Mouse (Mus musculus) forebrain, postnatal 0 days (tissue): Measurements from ENCODE around the gene Bbox1. TPM values are rescaled to one million over a fixed set of nuclear protein-coding genes. Genes with fewer than 3 reads are reported as not detected.

Experiments used
- ATAC-seq: fragments of 200-750 bp; cut with Nextera tagmentation; 2 replicates; pipeline ENCODE4 v1.8.0; 2017; ENCODE audit warnings: mild to moderate bottlenecking, moderate library complexity
- DNase-seq: peaks from one replicate; pipeline ENCODE4 v3.0.0-alpha.2; 2015
- H3K27ac ChIP-seq: fragments of 300-500 bp; sonication (generic); 2 replicates; pipeline ENCODE4 v1.5.1; 2014; ENCODE audit warnings: low read depth, mild to moderate bottlenecking, antibody characterized with exemption, low read length, moderate library complexity, mixed read lengths
- H3K27me3 ChIP-seq: fragments of 300-500 bp; sonication (generic); 2 replicates; pipeline ENCODE4 v1.6.1; 2014; ENCODE audit warnings: mild to moderate bottlenecking, low read length, mixed read lengths; ENCODE audit not compliant: insufficient read depth
- H3K36me3 ChIP-seq: fragments of 300-500 bp; sonication (generic); 2 replicates; pipeline ENCODE4 v1.6.1; 2014; ENCODE audit warnings: mild to moderate bottlenecking, moderate library complexity; ENCODE audit not compliant: insufficient read depth
- H3K4me1 ChIP-seq: fragments of 300-500 bp; sonication (generic); 2 replicates; pipeline ENCODE4 v1.6.1; 2014; ENCODE audit warnings: antibody characterized with exemption; ENCODE audit not compliant: insufficient read depth
- H3K4me2 ChIP-seq: fragments of 300-500 bp; sonication (generic); 2 replicates; pipeline ENCODE4 v1.6.1; 2014; ENCODE audit warnings: low read depth, mild to moderate bottlenecking, moderate library complexity
- H3K4me3 ChIP-seq: fragments of 300-500 bp; sonication (generic); 2 replicates; pipeline ENCODE4 v1.5.1; 2014; ENCODE audit warnings: low read depth, low read length, mixed read lengths
- H3K9ac ChIP-seq: fragments of 300-500 bp; sonication (generic); 2 replicates; pipeline ENCODE4 v1.6.1; 2014; ENCODE audit warnings: mild to moderate bottlenecking
- H3K9me3 ChIP-seq: fragments of 300-500 bp; sonication (generic); 2 replicates; pipeline ENCODE4 v1.6.1; 2016; ENCODE audit warnings: low read length
- CTCF ChIP-seq: sonication (generic); IDR thresholded peaks from 2 replicates; pipeline ENCODE4 v1.5.1; 2016; ENCODE audit warnings: antibody characterized with exemption, control low read depth, low read depth
- WGBS: fragments of 180-500 bp; shearing (Covaris S2); extraction: QIAGEN DNeasy Blood & Tissue Kit; methylation state at CpG from one replicate; pipeline ENCODE4 v1.1.7; 2014; 5-methylcytosine and 5-hydroxymethylcytosine counted together
- polyA plus RNA-seq: library from polyadenylated mRNA; unstranded; fragments of >200 nt; fragmentation: Nextera tagmentation; extraction: Ambion mirVana; gene quantifications from 2 replicates; pipeline ENCODE4 v1.2.1, GENCODE M21; 2015
- total RNA-seq: library from RNA; depleted of rRNA; stranded (reverse); fragments of >200 nt; gene quantifications from 2 replicates; pipeline ENCODE4 v1.2.3, GENCODE M21; 2014

The Bbox1 gene
- total and polyA plus RNA-seq, 2 experiments from 2014 or later: 1.3 to 2.2 TPM

- Histone ChIP-seq H3K9ac (no peak overlapping the region), H3K9me3 (no peaks in the 10 kb centered on the region), H3K36me3 (no peaks in the 10 kb centered on the region), H3K4me2 (no peak overlapping the region), H3K27me3 (no peaks in the 10 kb centered on the region), H3K27ac (no peak overlapping the region), H3K4me3 (no peak overlapping the region), H3K4me1 (no peaks in the 10 kb centered on the region)
- ATAC-seq: no peak
- TF ChIP-seq CTCF: no peak
- no peak for DNase-seq
Observed at GRCm38 (mm10) chr2:110328953-110329352, 14.6 kb upstream of the Bbox1 start.

GRCm38 (mm10) chr2:110319949-110320348 is 5.6 kb upstream of the Bbox1 start:
- no peaks in the 10 kb centered on the region for H3K9me3 ChIP-seq
- H3K4me3 ChIP-seq: no peak overlapping the region
- H3K9ac ChIP-seq: no peak overlapping the region
- WGBS: 76% methylated on average over 4 of the region's 4 CpGs
- H3K4me2 ChIP-seq: no peak overlapping the region
- TF ChIP-seq CTCF: no peak
- ATAC-seq (no peak), DNase-seq (no peak)
- H3K4me1 ChIP-seq: no peaks in the 10 kb centered on the region
- H3K36me3 ChIP-seq: no peaks in the 10 kb centered on the region
- H3K27ac ChIP-seq: no peak overlapping the region
- H3K27me3 ChIP-seq: no peaks in the 10 kb centered on the region

- H3K4me2 ChIP-seq: no peak overlapping the region
- H3K36me3 ChIP-seq: no peaks in the 10 kb centered on the region
- no peaks in the 10 kb centered on the region for H3K9me3 ChIP-seq
- H3K9ac ChIP-seq: no peak overlapping the region
- H3K4me1 ChIP-seq: no peaks in the 10 kb centered on the region
- ATAC-seq (no peak), DNase-seq (no peak)
- no peak overlapping the region for H3K4me3 ChIP-seq
- no peak overlapping the region for H3K27ac ChIP-seq
- WGBS: 80% methylated on average over 1 of the region's 1 CpGs
- TF ChIP-seq CTCF: no peak
- no peaks in the 10 kb centered on the region for H3K27me3 ChIP-seq
Observed at GRCm38 (mm10) chr2:110319266-110319665, 4.9 kb upstream of the Bbox1 start.

- no peaks in the 10 kb centered on the region for H3K4me1 ChIP-seq
- DNase-seq (no peak), ATAC-seq (no peak)
- H3K4me3 ChIP-seq: no peak overlapping the region
- H3K4me2 ChIP-seq: no peak overlapping the region
- H3K36me3 ChIP-seq: no peaks in the 10 kb centered on the region
- TF ChIP-seq CTCF: no peak
- H3K9me3 ChIP-seq: no peaks in the 10 kb centered on the region
- no peaks in the 10 kb centered on the region for H3K27me3 ChIP-seq
- 100% methylated on average over 1 of the region's 1 CpGs for WGBS
- H3K27ac ChIP-seq: no peak overlapping the region
- no peak overlapping the region for H3K9ac ChIP-seq
Observed at GRCm38 (mm10) chr2:110318719-110319118, 4.4 kb upstream of the Bbox1 start.

- Histone ChIP-seq H3K27ac (no peak overlapping the region), H3K4me2 (no peak overlapping the region), H3K4me1 (no peaks in the 10 kb centered on the region), H3K36me3 (no peaks in the 10 kb centered on the region), H3K4me3 (no peak overlapping the region), H3K9me3 (no peaks in the 10 kb centered on the region), H3K27me3 (no peaks in the 10 kb centered on the region), H3K9ac (no peak overlapping the region)
- DNase-seq (no peak), ATAC-seq (no peak)
- 40% methylated on average over 3 of the region's 3 CpGs for WGBS
- TF ChIP-seq CTCF: no peak
Observed at GRCm38 (mm10) chr2:110316116-110316883, 1.9 kb upstream of the Bbox1 start.

GRCm38 (mm10) chr2:110314074-110314473 is 286 bp downstream of the Bbox1 start:
- TF ChIP-seq CTCF: no peak
- no peak for DNase-seq
- Histone ChIP-seq H3K27me3 (no peaks in the 10 kb centered on the region), H3K4me3 (no peak overlapping the region), H3K9me3 (no peaks in the 10 kb centered on the region), H3K4me1 (no peaks in the 10 kb centered on the region), H3K9ac (no peak overlapping the region), H3K4me2 (no peak overlapping the region), H3K27ac (no peak overlapping the region), H3K36me3 (no peaks in the 10 kb centered on the region)
- WGBS: 88% methylated on average over 5 of the region's 5 CpGs
- ATAC-seq: no peak

GRCm38 (mm10) chr2:110313305-110313824 is 995 bp downstream of the Bbox1 start:
- Histone ChIP-seq H3K36me3 (no peaks in the 10 kb centered on the region), H3K27me3 (no peaks in the 10 kb centered on the region), H3K4me1 (no peaks in the 10 kb centered on the region), H3K27ac (no peak overlapping the region), H3K9ac (no peak overlapping the region), H3K4me3 (no peak overlapping the region), H3K4me2 (no peak overlapping the region), H3K9me3 (no peaks in the 10 kb centered on the region)
- ATAC-seq (no peak), DNase-seq (no peak)
- TF ChIP-seq CTCF: no peak
- WGBS: 48% methylated on average over 2 of the region's 2 CpGs
